Mouse (Mus musculus) brain, embryonic 14.5 days (tissue): ENCODE measurements around the gene Rps8.

Source experiments
- CTCF ChIP-seq: fragments of 200-500 bp; IDR thresholded peaks from 2 replicates; pipeline ENCODE4 v1.5.1; 2012; ENCODE audit warnings: inconsistent platforms, mild to moderate bottlenecking, moderate library complexity, borderline replicate concordance; ENCODE audit not compliant: insufficient read depth, insufficient read length; ENCODE audit errors: extremely low read depth
- POLR2A ChIP-seq: fragments of 200-500 bp; IDR thresholded peaks from 2 replicates; pipeline ENCODE4 v1.6.1; 2012; ENCODE audit warnings: mild to moderate bottlenecking, inconsistent platforms, borderline replicate concordance; ENCODE audit not compliant: poor library complexity, insufficient read depth, insufficient read length, severe bottlenecking; ENCODE audit errors: extremely low read depth

DNA sequence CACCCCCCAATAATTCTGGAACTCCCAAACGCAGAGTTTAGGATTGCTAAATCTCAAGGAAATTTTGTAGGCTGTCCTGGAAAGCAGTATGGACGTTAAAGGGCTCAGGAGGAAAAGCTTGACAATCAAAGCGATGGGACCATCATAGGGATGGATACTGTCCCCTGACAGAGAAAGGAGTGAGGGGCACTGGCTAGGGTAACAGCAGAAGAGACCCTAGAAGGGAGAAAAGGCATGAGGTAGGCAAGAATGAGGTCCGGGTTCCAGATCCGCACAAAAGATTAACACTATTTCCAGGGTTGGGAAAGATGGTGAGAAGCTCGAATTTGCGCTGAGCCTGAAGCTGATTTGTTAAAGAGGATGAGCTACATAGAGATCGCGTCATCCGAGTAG is 36.0 kb downstream of the Rps8 start:
- no peak for TF ChIP-seq CTCF
- no peak for TF ChIP-seq POLR2A
